Comparison of ENCODE assay signal across 9 mouse cellular contexts in genomic region chr7:69992383-69993327, GRCm38 (mm10).
DNase-seq lines count a peak whose midpoint lies in the region; ATAC-seq and TF ChIP-seq lines count a peak whose summit lies in the region.
"Had no signal": no experiment of that assay in that cellular context is flagged by ENCODE, and none has a peak within 500 bp of the region (broad histone marks: within the 10 kb centered on the region; RNA-seq: fewer than 3 reads in every experiment).

No protein-coding gene starts in this region.

- ATAC-seq in lung, embryonic 15.5 days (ENCODE audit: borderline replicate concordance, extremely low read depth, low FRiP score, low TSS enrichment) = no peak
- no peak for ATAC-seq in forebrain, embryonic 14.5 days
- ATAC-seq in limb, embryonic 14.5 days (ENCODE audit: low FRiP score, low read depth) = no peak
- no peak for ATAC-seq in stomach, embryonic 14.5 days (ENCODE audit: insufficient number of reproducible peaks, insufficient read depth, low FRiP score, low read depth)
- ATAC-seq: Patski had no signal

- no peak for TF ChIP-seq CTCF in lung, adult 2 months (IDR thresholded peaks at IDR 0.05; ENCODE audit: insufficient read depth, low read length)

- peak overlapping the region; percentile 53 for H3K4me2 ChIP-seq in lung, embryonic 15.5 days
- peak overlapping the region; percentile 29 for H3K4me2 ChIP-seq in forebrain, embryonic 14.5 days (ENCODE audit: low read length)
- peak overlapping the region; percentile 42 for H3K4me2 ChIP-seq in limb, embryonic 14.5 days (replicated peaks; ENCODE audit: low read depth, low read length, severe bottlenecking)
- peak overlapping the region; percentile 35 for H3K4me2 ChIP-seq in stomach, embryonic 14.5 days (replicated peaks; ENCODE audit: low read depth, low read length)

- H3K4me3 ChIP-seq in lung, embryonic 15.5 days = peak overlapping the region; percentile 29
- H3K4me3 ChIP-seq in lung, adult 2 months (replicated peaks; ENCODE audit: extremely low read depth, low read depth, low read length) = no peak overlapping the region
- peak overlapping the region; percentile 7; the same call in 1 of the 2 replicates for H3K4me3 ChIP-seq in forebrain, embryonic 14.5 days (ENCODE audit: low read depth, low read length)
- peak overlapping the region; percentile 28 for H3K4me3 ChIP-seq in limb, embryonic 14.5 days (replicated peaks; ENCODE audit: low read length)
- peak overlapping the region; percentile 24; the same call in 1 of the 2 replicates for H3K4me3 ChIP-seq in stomach, embryonic 14.5 days (ENCODE audit: low read depth, low read length)

- H3K27ac ChIP-seq in lung, embryonic 15.5 days = no peak overlapping the region
- peak overlapping the region; percentile 56 for H3K27ac ChIP-seq in forebrain, embryonic 14.5 days (ENCODE audit: low read depth, low read length)
- H3K27ac ChIP-seq in limb, embryonic 14.5 days (replicated peaks; ENCODE audit: low read depth, low read length) = no peak overlapping the region
- no peak overlapping the region for H3K27ac ChIP-seq in stomach, embryonic 14.5 days (ENCODE audit: low read length)

- no peaks in the 10 kb centered on the region for H3K27me3 ChIP-seq in lung, embryonic 15.5 days
- peaks cover 55% of the 10 kb centered on the region for H3K27me3 ChIP-seq in forebrain, embryonic 14.5 days (replicated peaks; ENCODE audit: control insufficient read depth, insufficient read depth, low read length)
- peaks cover 9% of the 10 kb centered on the region for H3K27me3 ChIP-seq in limb, embryonic 14.5 days (ENCODE audit: control insufficient read depth, insufficient read depth, low read length)
- H3K27me3 ChIP-seq in stomach, embryonic 14.5 days (ENCODE audit: control insufficient read depth, insufficient read depth, low read length) = no peaks in the 10 kb centered on the region
- H3K27me3 ChIP-seq: Patski had no signal

- WGBS in lung, embryonic 15.5 days = 13% methylated on average over 21 of the region's 21 CpGs
- 17% methylated on average over 21 of the region's 21 CpGs for WGBS in lung, adult 2 months
- WGBS in forebrain, embryonic 14.5 days = 1% methylated on average over 21 of the region's 21 CpGs
- 6% methylated on average over 21 of the region's 21 CpGs for WGBS in limb, embryonic 14.5 days
- 12% methylated on average over 21 of the region's 21 CpGs for WGBS in stomach, embryonic 14.5 days

- TF ChIP-seq POLR2A in lung, adult 2 months (IDR thresholded peaks at IDR 0.05; ENCODE audit: borderline replicate concordance, extremely low read depth, low read depth, low read length) = no peak
- no peak for TF ChIP-seq POLR2A in limb, embryonic 14.5 days (IDR thresholded peaks at IDR 0.05; ENCODE audit: borderline replicate concordance, extremely low read depth, insufficient read depth, insufficient read length)

- no peaks in the 10 kb centered on the region for H3K9me3 ChIP-seq in lung, embryonic 15.5 days
- no peaks in the 10 kb centered on the region for H3K9me3 ChIP-seq in forebrain, embryonic 14.5 days (replicated peaks; ENCODE audit: control insufficient read depth, low read length)
- H3K9me3 ChIP-seq in limb, embryonic 14.5 days (ENCODE audit: control insufficient read depth, low read length) = no peaks in the 10 kb centered on the region
- H3K9me3 ChIP-seq in stomach, embryonic 14.5 days (ENCODE audit: control insufficient read depth, low read depth, low read length) = no peaks in the 10 kb centered on the region

- DNase-seq in lung, adult 2 months = no peak
- DNase-seq in forebrain, embryonic 14.5 days (ENCODE audit: low spot score) = peak; percentile 53
- DNase-seq in limb, embryonic 14.5 days (ENCODE audit: low spot score) = no peak
- DNase-seq in cerebellum, postnatal 4 days (ENCODE audit: low spot score in 2 of 2) = no peak
- no peak for DNase-seq in layer of hippocampus, postnatal 14 days (ENCODE audit: low spot score in 2 of 2)
- DNase-seq in frontal cortex, postnatal 14 days (ENCODE audit: low spot score in 2 of 2) = no peak

- no peaks in the 10 kb centered on the region for H3K36me3 ChIP-seq in lung, embryonic 15.5 days
- H3K36me3 ChIP-seq in forebrain, embryonic 14.5 days (ENCODE audit: control insufficient read depth, insufficient read depth, low read length) = no peaks in the 10 kb centered on the region
- no peaks in the 10 kb centered on the region for H3K36me3 ChIP-seq in limb, embryonic 14.5 days (ENCODE audit: control insufficient read depth, insufficient read depth, low read length)
- no peaks in the 10 kb centered on the region for H3K36me3 ChIP-seq in stomach, embryonic 14.5 days (ENCODE audit: control insufficient read depth, insufficient read depth, low read length)

- 0 out of 2 replicates have a peak, but pooled peaks cover 7% of the 10 kb centered on the region for H3K4me1 ChIP-seq in lung, embryonic 15.5 days
- H3K4me1 ChIP-seq in lung, adult 2 months (ENCODE audit: control insufficient read depth, insufficient read depth, low read length) = no peaks in the 10 kb centered on the region
- H3K4me1 ChIP-seq in forebrain, embryonic 14.5 days (ENCODE audit: control insufficient read depth, insufficient read depth, low read length) = peaks cover 10% of the 10 kb centered on the region
- 0 out of 2 replicates have a peak, but pooled peaks cover 3% of the 10 kb centered on the region for H3K4me1 ChIP-seq in limb, embryonic 14.5 days (ENCODE audit: control insufficient read depth, insufficient read depth, low read length)
- no peaks in the 10 kb centered on the region for H3K4me1 ChIP-seq in stomach, embryonic 14.5 days (ENCODE audit: control insufficient read depth, insufficient read depth, low read length)

- 0 out of 2 replicates have a peak overlapping the region, but pooled peaks have one; percentile 4 for H3K9ac ChIP-seq in lung, embryonic 15.5 days
- peak overlapping the region; percentile 26 for H3K9ac ChIP-seq in forebrain, embryonic 14.5 days (ENCODE audit: low read length)
- H3K9ac ChIP-seq in limb, embryonic 14.5 days (ENCODE audit: low read depth, low read length, severe bottlenecking) = no peak overlapping the region
- 0 out of 2 replicates have a peak overlapping the region, but pooled peaks have one; percentile 25 for H3K9ac ChIP-seq in stomach, embryonic 14.5 days (replicated peaks; ENCODE audit: low read depth, low read length)
